Comparison of ENCODE assay signal across 20 mouse cellular contexts in the genomic region with DNA sequence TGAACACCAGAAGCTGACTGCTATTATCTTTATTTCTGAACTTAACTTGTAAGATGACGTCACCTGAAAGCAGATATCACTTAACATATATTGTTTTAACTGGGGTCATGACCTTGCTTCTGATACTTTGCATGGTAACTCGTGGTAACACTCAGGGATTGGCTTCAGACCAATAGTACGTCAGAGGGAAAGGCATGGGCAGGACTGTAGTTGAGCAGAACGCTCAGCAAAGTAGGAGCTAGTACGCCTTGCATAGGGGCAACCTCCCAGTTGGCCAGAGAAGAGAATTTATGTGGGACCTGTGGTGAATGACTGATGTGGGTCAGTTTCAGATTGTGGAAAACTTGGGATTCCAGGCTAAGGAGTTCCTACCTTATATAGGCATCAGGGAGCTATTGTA.
"Had no signal": no experiment of that assay in that cellular context is flagged by ENCODE, and none has a peak within 500 bp of the region (broad histone marks: within the 10 kb centered on the region; RNA-seq: fewer than 3 reads in every experiment).

No protein-coding gene starts in this region.

- H3K27me3 ChIP-seq: limb, embryonic 12.5 days; midbrain, embryonic 12.5 days; midbrain, embryonic 15.5 days; neural tube, embryonic 12.5 days; neural tube, embryonic 15.5 days; stomach, embryonic 15.5 days had no signal

- ATAC-seq: liver, postnatal 0 days; midbrain, embryonic 15.5 days had no signal

- H3K9ac ChIP-seq: limb, embryonic 12.5 days; liver, embryonic 14.5 days; liver, postnatal 0 days; midbrain, embryonic 12.5 days; midbrain, embryonic 15.5 days; neural tube, embryonic 12.5 days; neural tube, embryonic 15.5 days; stomach, embryonic 15.5 days had no signal

- H3K9me3 ChIP-seq: limb, embryonic 12.5 days; midbrain, embryonic 12.5 days; midbrain, embryonic 15.5 days; neural tube, embryonic 12.5 days; neural tube, embryonic 15.5 days; stomach, embryonic 15.5 days had no signal

- DNase-seq: kidney, adult 2 months; kidney, postnatal 25 days; layer of hippocampus, postnatal 36 days; liver, postnatal 0 days; lung, postnatal 14 days; lung, postnatal 4 days; retina, postnatal 1 day; right cerebral cortex, postnatal 25 days; spleen, adult 18-20 months; thymus, postnatal 25 days had no signal

- H3K27ac ChIP-seq: kidney, postnatal 0 days; left cerebral cortex, adult 2 months; liver, embryonic 14.5 days; midbrain, embryonic 12.5 days; midbrain, embryonic 15.5 days; neural tube, embryonic 12.5 days; neural tube, embryonic 15.5 days; stomach, embryonic 15.5 days had no signal

- H3K4me1 ChIP-seq: midbrain, embryonic 12.5 days; midbrain, embryonic 15.5 days; neural tube, embryonic 12.5 days; neural tube, embryonic 15.5 days; stomach, embryonic 15.5 days had no signal

- H3K36me3 ChIP-seq: limb, embryonic 12.5 days; midbrain, embryonic 12.5 days; midbrain, embryonic 15.5 days; neural tube, embryonic 12.5 days; neural tube, embryonic 15.5 days; stomach, embryonic 15.5 days had no signal

- H3K4me2 ChIP-seq: limb, embryonic 12.5 days; liver, embryonic 11.5 days; midbrain, embryonic 12.5 days; midbrain, embryonic 15.5 days; neural tube, embryonic 12.5 days; neural tube, embryonic 15.5 days; stomach, embryonic 15.5 days had no signal

- H3K4me3 ChIP-seq: left cerebral cortex, adult 2 months; limb, embryonic 12.5 days; midbrain, embryonic 12.5 days; midbrain, embryonic 15.5 days; neural tube, embryonic 12.5 days; neural tube, embryonic 15.5 days; stomach, embryonic 15.5 days had no signal
